Mouse (Mus musculus) spleen, adult 2 months (tissue): Measurements from ENCODE around the gene Robo1.

Experiments used
- CTCF ChIP-seq: fragments of 200-500 bp; IDR thresholded peaks from 2 replicates; pipeline ENCODE4 v1.5.1; 2011; ENCODE audit warnings: mild to moderate bottlenecking, inconsistent platforms; ENCODE audit not compliant: insufficient read depth, insufficient read length, insufficient replicate concordance; ENCODE audit errors: extremely low read depth
- POLR2A ChIP-seq: fragments of 200-500 bp; IDR thresholded peaks from 2 replicates; pipeline ENCODE4 v1.6.1; 2011; ENCODE audit warnings: low read depth, low read length, inconsistent platforms

GRCm38 (mm10) chr16:72939862-72940261, 631.8 kb downstream of the Robo1 start:
- no peak for TF ChIP-seq CTCF
- no peak for TF ChIP-seq POLR2A
